Mouse (Mus musculus) forebrain, embryonic 11.5 days (tissue): ENCODE results near the gene Rubcnl. TPM values are rescaled to one million over a fixed set of nuclear protein-coding genes. Genes with fewer than 3 reads are reported as not detected.

ENCODE experiments used
- ATAC-seq: fragments of 200-750 bp; cut with Nextera tagmentation; replicated peaks from 2 replicates; pipeline ENCODE4 v1.8.0; 2017; ENCODE audit warnings: moderate TSS enrichment; ENCODE audit not compliant: low FRiP score
- DNase-seq: peaks from one replicate; pipeline ENCODE4 v3.0.0-alpha.2; 2017; ENCODE audit warnings: low spot score
- H3K27ac ChIP-seq: fragments of 300-500 bp; sonication (generic); 2 replicates; pipeline ENCODE4 v1.5.1; 2014; ENCODE audit warnings: low read depth, low read length
- H3K27me3 ChIP-seq: fragments of 300-500 bp; sonication (generic); 2 replicates; pipeline ENCODE4 v1.6.1; 2014; ENCODE audit warnings: mild to moderate bottlenecking, low read length, mixed read lengths; ENCODE audit not compliant: control insufficient read depth, insufficient read depth
- H3K36me3 ChIP-seq: fragments of 300-500 bp; sonication (generic); 2 replicates; pipeline ENCODE4 v1.6.1; 2014; ENCODE audit warnings: mild to moderate bottlenecking, low read length, moderate library complexity, mixed read lengths; ENCODE audit not compliant: control insufficient read depth, insufficient read depth
- H3K4me1 ChIP-seq: fragments of 300-500 bp; sonication (generic); replicated peaks from 2 replicates; pipeline ENCODE4 v1.6.1; 2014; ENCODE audit warnings: low read length, mixed read lengths; ENCODE audit not compliant: control insufficient read depth, insufficient read depth
- H3K4me2 ChIP-seq: fragments of 300-500 bp; sonication (generic); 2 replicates; pipeline ENCODE4 v1.6.1; 2014; ENCODE audit warnings: low read depth, mild to moderate bottlenecking, low read length, moderate library complexity, mixed read lengths; ENCODE audit not compliant: severe bottlenecking
- H3K4me3 ChIP-seq: fragments of 300-500 bp; sonication (generic); 2 replicates; pipeline ENCODE4 v1.5.1; 2014; ENCODE audit warnings: low read depth, low read length
- H3K9ac ChIP-seq: fragments of 300-500 bp; sonication (generic); 2 replicates; pipeline ENCODE4 v1.6.1; 2014; ENCODE audit warnings: low read length
- H3K9me3 ChIP-seq: fragments of 300-500 bp; sonication (generic); 2 replicates; pipeline ENCODE4 v1.6.1; 2016; ENCODE audit warnings: low read length, mixed read lengths; ENCODE audit not compliant: control insufficient read depth
- WGBS: fragments of 180-500 bp; shearing (Covaris S2); extraction: QIAGEN DNeasy Blood & Tissue Kit; methylation state at CpG from one replicate; pipeline ENCODE4 v1.1.7; 2014; 5-methylcytosine and 5-hydroxymethylcytosine counted together
- polyA plus RNA-seq: library from polyadenylated mRNA; unstranded; fragments of >200 nt; fragmentation: Nextera tagmentation; extraction: Ambion mirVana; gene quantifications from 2 replicates; pipeline ENCODE4 v1.2.1, GENCODE M21; 2014

Rubcnl gene
- polyA plus RNA-seq, 1 experiment from 2014 or later, result 0.32 TPM

- DNase-seq (no peak), ATAC-seq (no peak)
- Histone ChIP-seq H3K9me3 (no peaks in the 10 kb centered on the region), H3K4me3 (no peak overlapping the region), H3K4me1 (no peaks in the 10 kb centered on the region), H3K4me2 (no peak overlapping the region), H3K27ac (no peak overlapping the region), H3K36me3 (no peaks in the 10 kb centered on the region), H3K9ac (no peak overlapping the region), H3K27me3 (no peaks in the 10 kb centered on the region)
- WGBS, result 64% methylated on average over 8 of the region's 8 CpGs
Observed at GRCm38 (mm10) chr14:75052451-75052850, 36.6 kb downstream of the Rubcnl start.

GRCm38 (mm10) chr14:75054455-75055343 lies 38.9 kb downstream of the Rubcnl start:
- no peak overlapping the region for H3K9ac ChIP-seq
- no peak overlapping the region for H3K4me3 ChIP-seq
- ATAC-seq (no peak), DNase-seq (no peak)
- H3K27me3 ChIP-seq, result no peaks in the 10 kb centered on the region
- H3K36me3 ChIP-seq, result no peaks in the 10 kb centered on the region
- WGBS, result 87% methylated on average over 14 of the region's 14 CpGs
- no peaks in the 10 kb centered on the region for H3K9me3 ChIP-seq
- no peaks in the 10 kb centered on the region for H3K4me1 ChIP-seq
- no peak overlapping the region for H3K27ac ChIP-seq
- no peak overlapping the region for H3K4me2 ChIP-seq

- Histone ChIP-seq H3K9me3 (no peaks in the 10 kb centered on the region), H3K4me2 (no peak overlapping the region), H3K27ac (no peak overlapping the region), H3K4me3 (no peak overlapping the region), H3K9ac (no peak overlapping the region), H3K4me1 (no peaks in the 10 kb centered on the region), H3K36me3 (no peaks in the 10 kb centered on the region), H3K27me3 (no peaks in the 10 kb centered on the region)
- WGBS, result 88% methylated on average over 9 of the region's 9 CpGs
- no peak for DNase-seq
- ATAC-seq, result no peak
Observed at GRCm38 (mm10) chr14:75056861-75057431, 41.1 kb downstream of the Rubcnl start.

DNA sequence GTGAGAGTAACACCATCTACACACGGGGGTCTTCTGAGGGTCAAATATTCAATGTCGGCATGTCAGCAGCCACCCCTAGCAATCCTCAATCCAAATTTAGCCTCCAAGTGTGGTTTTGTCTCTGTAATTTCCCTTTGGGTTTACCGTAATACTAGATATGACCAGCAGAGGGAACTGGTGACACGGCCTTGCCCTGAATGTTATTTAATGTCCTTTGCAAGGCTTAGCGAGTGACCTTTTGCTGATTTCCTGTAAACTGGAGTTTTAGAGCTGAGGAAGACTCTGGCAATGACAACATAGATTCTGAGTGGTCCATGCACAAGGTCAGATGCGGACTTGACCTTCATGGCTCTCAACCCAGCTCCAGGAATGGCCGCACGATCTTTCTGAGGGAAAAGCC lies 44.7 kb downstream of the Rubcnl start:
- no peaks in the 10 kb centered on the region for H3K36me3 ChIP-seq
- H3K9ac ChIP-seq, result no peak overlapping the region
- H3K27ac ChIP-seq, result no peak overlapping the region
- WGBS, result 50% methylated on average over 8 of the region's 8 CpGs
- H3K9me3 ChIP-seq, result no peaks in the 10 kb centered on the region
- no peak overlapping the region for H3K4me3 ChIP-seq
- ATAC-seq (no peak), DNase-seq (no peak)
- no peak overlapping the region for H3K4me2 ChIP-seq
- H3K4me1 ChIP-seq, result no peaks in the 10 kb centered on the region
- H3K27me3 ChIP-seq, result no peaks in the 10 kb centered on the region

- no peak for ATAC-seq
Observed at GRCm38 (mm10) chr14:75063936-75064335, 48.1 kb downstream of the Rubcnl start.

GRCm38 (mm10) chr14:75064520-75064919 lies 48.7 kb downstream of the Rubcnl start:
- Histone ChIP-seq H3K4me2 (no peak overlapping the region), H3K27ac (no peak overlapping the region), H3K9me3 (no peaks in the 10 kb centered on the region), H3K4me3 (no peak overlapping the region), H3K27me3 (no peaks in the 10 kb centered on the region), H3K9ac (no peak overlapping the region), H3K36me3 (no peaks in the 10 kb centered on the region), H3K4me1 (no peaks in the 10 kb centered on the region)
- DNase-seq, result no peak
- no peak for ATAC-seq
- WGBS, result 76% methylated on average over 7 of the region's 7 CpGs

More at GRCm38 (mm10) chr14:75063936-75064335, 48.1 kb downstream of the Rubcnl start:
- H3K36me3 ChIP-seq, result no peaks in the 10 kb centered on the region
- no peaks in the 10 kb centered on the region for H3K4me1 ChIP-seq
- no peak overlapping the region for H3K27ac ChIP-seq
- H3K9me3 ChIP-seq, result no peaks in the 10 kb centered on the region
- WGBS, result 93% methylated on average over 8 of the region's 8 CpGs
- H3K4me3 ChIP-seq, result no peak overlapping the region
- no peak overlapping the region for H3K9ac ChIP-seq
- DNase-seq, result no peak
- no peaks in the 10 kb centered on the region for H3K27me3 ChIP-seq
- no peak overlapping the region for H3K4me2 ChIP-seq

DNA sequence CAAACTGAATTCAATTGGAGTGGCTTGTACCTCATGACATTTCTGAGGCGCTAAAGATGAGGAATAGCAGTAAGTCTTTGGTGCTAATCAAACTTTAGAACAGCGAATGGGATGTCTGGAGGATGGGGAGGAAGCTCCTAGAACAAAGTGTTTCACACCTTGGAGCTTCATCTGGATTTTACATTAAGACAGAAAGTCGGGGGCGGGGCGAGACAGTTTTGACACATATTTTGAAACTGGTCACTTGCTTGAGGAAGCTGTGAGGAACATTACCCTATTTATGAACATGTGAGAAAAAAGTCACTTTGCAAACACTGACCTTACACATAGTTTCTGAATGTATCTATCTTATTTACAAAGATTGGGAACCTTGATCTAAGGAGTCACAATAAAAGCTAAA lies 49.4 kb downstream of the Rubcnl start:
- 95% methylated on average over 5 of the region's 5 CpGs for WGBS
- Histone ChIP-seq H3K9ac (no peak overlapping the region), H3K36me3 (no peaks in the 10 kb centered on the region), H3K4me2 (no peak overlapping the region), H3K4me3 (no peak overlapping the region), H3K27ac (no peak overlapping the region), H3K9me3 (no peaks in the 10 kb centered on the region), H3K27me3 (no peaks in the 10 kb centered on the region), H3K4me1 (no peaks in the 10 kb centered on the region)
- no peak for ATAC-seq
- DNase-seq, result peak; percentile 20

- DNase-seq (peak; percentile 35), ATAC-seq (no peak)
- Histone ChIP-seq H3K4me2 (no peak overlapping the region), H3K9me3 (no peaks in the 10 kb centered on the region), H3K27ac (no peak overlapping the region), H3K4me3 (no peak overlapping the region), H3K27me3 (no peaks in the 10 kb centered on the region), H3K4me1 (no peaks in the 10 kb centered on the region), H3K36me3 (no peaks in the 10 kb centered on the region), H3K9ac (no peak overlapping the region)
- WGBS, result 90% methylated on average over 19 of the region's 19 CpGs
Observed at GRCm38 (mm10) chr14:75068430-75069112, 52.7 kb downstream of the Rubcnl start.
